Mouse (Mus musculus): ENCODE results near the gene Rbfox1. TPM values are rescaled to one million over a fixed set of nuclear protein-coding genes. Genes with fewer than 3 reads are reported as not detected.

The Rbfox1 gene
- polyA plus RNA-seq, 1 experiment = 5.6 TPM

DNA sequence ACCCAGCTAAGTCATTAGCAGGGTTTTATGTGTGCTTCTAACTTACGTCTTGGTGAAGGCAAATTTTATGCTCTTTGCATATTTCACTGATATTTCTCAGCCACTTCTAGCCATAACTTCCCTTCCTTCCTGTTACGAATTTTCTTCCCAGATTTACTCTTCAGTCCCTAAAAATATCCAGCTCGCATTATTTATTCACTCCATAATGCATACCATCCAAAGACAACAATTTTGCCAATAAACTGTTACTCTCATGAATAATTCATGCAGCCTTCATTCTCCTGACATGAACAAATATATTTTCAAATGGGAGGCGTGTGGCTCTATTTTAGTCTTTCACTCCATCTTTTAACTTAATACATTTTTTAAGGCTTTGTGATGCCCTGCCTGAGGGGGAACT, 1029.4 kb downstream of the Rbfox1 start:
- Histone ChIP-seq H3K4me1 (replicated peaks; ENCODE audit: control insufficient read depth, insufficient read depth, low read length) (no peaks in the 10 kb centered on the region), H3K36me3 (ENCODE audit: control insufficient read depth, insufficient read depth, low read length) (no peaks in the 10 kb centered on the region), H3K27me3 (ENCODE audit: control insufficient read depth, insufficient read depth, low read length) (no peaks in the 10 kb centered on the region), H3K27ac (ENCODE audit: control insufficient read depth, insufficient read depth, low read length) (no peak overlapping the region), H3K4me3 (ENCODE audit: control insufficient read depth, insufficient read depth, low read length) (no peak overlapping the region)
- TF ChIP-seq CTCF (IDR thresholded peaks at IDR 0.05; ENCODE audit: borderline replicate concordance, control insufficient read depth, extremely low read depth, insufficient read depth, low read length, poor library complexity) = no peak
- no peak for TF ChIP-seq POLR2A (IDR thresholded peaks at IDR 0.05; ENCODE audit: control insufficient read depth, extremely low read depth, insufficient read depth, low read length, poor library complexity)
- WGBS = 86% methylated on average over 4 of the region's 4 CpGs
- no peak for DNase-seq

DNA sequence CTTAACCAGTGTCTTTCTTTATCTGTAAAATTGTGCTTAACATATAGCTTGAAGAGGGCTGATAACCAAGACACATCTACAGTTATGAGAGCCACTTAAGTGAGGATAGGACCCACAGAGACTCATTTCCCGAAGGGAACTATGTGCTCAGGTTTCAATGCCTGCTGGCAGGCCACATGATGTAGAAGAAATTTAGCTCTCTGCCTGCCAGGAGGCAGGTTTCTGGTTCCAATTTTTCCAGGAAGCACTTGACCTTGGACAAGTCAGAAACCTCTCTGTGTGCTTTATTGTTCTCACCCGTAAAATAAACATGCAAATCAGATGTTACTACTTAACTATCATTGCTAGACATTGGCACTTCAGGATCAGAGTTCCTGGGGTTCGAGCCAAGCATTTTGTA, 1033.5 kb downstream of the Rbfox1 start:
- H3K4me3 ChIP-seq (ENCODE audit: control insufficient read depth, insufficient read depth, low read length) = no peak overlapping the region
- TF ChIP-seq CTCF (IDR thresholded peaks at IDR 0.05; ENCODE audit: borderline replicate concordance, control insufficient read depth, extremely low read depth, insufficient read depth, low read length, poor library complexity) (no peak), POLR2A (IDR thresholded peaks at IDR 0.05; ENCODE audit: control insufficient read depth, extremely low read depth, insufficient read depth, low read length, poor library complexity) (no peak)
- no peak for DNase-seq
- 58% methylated on average over 3 of the region's 3 CpGs for WGBS
- H3K27me3 ChIP-seq (ENCODE audit: control insufficient read depth, insufficient read depth, low read length) = no peaks in the 10 kb centered on the region
- no peaks in the 10 kb centered on the region for H3K4me1 ChIP-seq (replicated peaks; ENCODE audit: control insufficient read depth, insufficient read depth, low read length)
- H3K36me3 ChIP-seq (ENCODE audit: control insufficient read depth, insufficient read depth, low read length) = no peaks in the 10 kb centered on the region
- no peak overlapping the region for H3K27ac ChIP-seq (ENCODE audit: control insufficient read depth, insufficient read depth, low read length)

DNA sequence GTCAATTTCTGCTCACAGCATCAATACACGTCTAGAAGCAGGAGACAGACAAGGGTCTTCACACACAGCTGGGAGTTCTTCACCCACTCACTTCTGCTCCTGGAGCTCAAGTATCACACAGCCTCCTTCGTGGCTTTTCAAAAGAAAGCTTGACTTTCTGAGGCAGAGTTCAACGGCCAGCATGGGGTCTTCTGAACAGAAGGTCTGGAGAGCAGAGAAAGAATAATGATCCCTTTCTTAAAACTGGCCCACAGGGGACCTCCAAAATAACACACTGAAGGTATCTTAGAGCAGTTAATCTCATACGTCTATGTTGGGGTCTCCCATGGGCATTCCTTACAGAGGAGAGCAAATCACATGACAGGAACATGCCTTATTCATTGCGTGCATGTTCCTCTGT, 1034.5 kb downstream of the Rbfox1 start:
- Histone ChIP-seq H3K4me3 (ENCODE audit: control insufficient read depth, insufficient read depth, low read length) (no peak overlapping the region), H3K36me3 (ENCODE audit: control insufficient read depth, insufficient read depth, low read length) (no peaks in the 10 kb centered on the region), H3K27me3 (ENCODE audit: control insufficient read depth, insufficient read depth, low read length) (no peaks in the 10 kb centered on the region), H3K27ac (ENCODE audit: control insufficient read depth, insufficient read depth, low read length) (no peak overlapping the region), H3K4me1 (replicated peaks; ENCODE audit: control insufficient read depth, insufficient read depth, low read length) (no peaks in the 10 kb centered on the region)
- WGBS = 58% methylated on average over 5 of the region's 5 CpGs
- DNase-seq = no peak
- TF ChIP-seq POLR2A (IDR thresholded peaks at IDR 0.05; ENCODE audit: control insufficient read depth, extremely low read depth, insufficient read depth, low read length, poor library complexity) (no peak), CTCF (IDR thresholded peaks at IDR 0.05; ENCODE audit: borderline replicate concordance, control insufficient read depth, extremely low read depth, insufficient read depth, low read length, poor library complexity) (no peak)

DNA sequence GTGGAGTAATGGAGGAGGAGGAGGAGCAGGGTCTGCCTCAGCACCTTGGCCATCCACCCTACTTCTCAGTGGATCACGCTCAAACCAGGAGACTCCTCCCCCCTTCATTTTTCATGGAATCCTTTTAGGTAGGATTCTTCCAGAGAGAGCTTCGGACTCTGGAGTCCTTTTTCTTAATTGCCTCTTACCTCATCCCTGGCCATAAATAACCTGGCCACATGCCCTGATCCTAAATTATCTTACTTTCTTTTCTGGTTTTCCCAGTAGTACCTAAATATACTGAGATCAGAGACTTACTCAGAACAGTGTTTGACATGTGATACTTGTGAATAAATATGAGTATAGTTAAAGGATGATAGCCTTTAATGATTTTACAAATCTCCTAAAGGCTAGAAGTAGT, 1042.5 kb downstream of the Rbfox1 start:
- TF ChIP-seq CTCF (IDR thresholded peaks at IDR 0.05; ENCODE audit: borderline replicate concordance, control insufficient read depth, extremely low read depth, insufficient read depth, low read length, poor library complexity) (no peak), POLR2A (IDR thresholded peaks at IDR 0.05; ENCODE audit: control insufficient read depth, extremely low read depth, insufficient read depth, low read length, poor library complexity) (no peak)
- no peaks in the 10 kb centered on the region for H3K27me3 ChIP-seq (ENCODE audit: control insufficient read depth, insufficient read depth, low read length)
- no peaks in the 10 kb centered on the region for H3K4me1 ChIP-seq (replicated peaks; ENCODE audit: control insufficient read depth, insufficient read depth, low read length)
- DNase-seq = no peak
- 81% methylated on average over 2 of the region's 2 CpGs for WGBS
- H3K36me3 ChIP-seq (ENCODE audit: control insufficient read depth, insufficient read depth, low read length) = no peaks in the 10 kb centered on the region
- H3K27ac ChIP-seq (ENCODE audit: control insufficient read depth, insufficient read depth, low read length) = no peak overlapping the region
- H3K4me3 ChIP-seq (ENCODE audit: control insufficient read depth, insufficient read depth, low read length) = no peak overlapping the region

DNA sequence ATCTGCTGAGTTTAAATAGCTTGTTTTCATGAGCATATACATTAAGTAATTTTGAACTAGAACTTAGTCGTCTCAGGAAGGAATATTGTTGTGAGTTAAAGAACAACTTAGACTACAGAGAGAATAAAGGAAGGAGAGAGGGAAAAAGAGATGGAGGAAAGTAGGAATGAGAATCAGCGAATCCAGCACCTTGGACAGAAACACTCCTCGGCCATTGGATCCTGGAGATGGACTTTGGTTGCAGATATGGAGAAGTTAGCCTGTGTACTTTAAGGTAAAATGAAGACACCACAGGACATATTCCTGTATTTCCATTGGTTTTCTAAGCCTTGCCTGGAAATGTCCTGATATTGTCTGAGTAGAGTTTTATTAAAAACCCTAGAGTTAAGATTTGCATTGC, 1045.6 kb downstream of the Rbfox1 start:
- Histone ChIP-seq H3K4me1 (replicated peaks; ENCODE audit: control insufficient read depth, insufficient read depth, low read length) (no peaks in the 10 kb centered on the region), H3K27ac (ENCODE audit: control insufficient read depth, insufficient read depth, low read length) (no peak overlapping the region), H3K4me3 (ENCODE audit: control insufficient read depth, insufficient read depth, low read length) (no peak overlapping the region), H3K36me3 (ENCODE audit: control insufficient read depth, insufficient read depth, low read length) (no peaks in the 10 kb centered on the region), H3K27me3 (ENCODE audit: control insufficient read depth, insufficient read depth, low read length) (no peaks in the 10 kb centered on the region)
- no peak for DNase-seq
- TF ChIP-seq CTCF (IDR thresholded peaks at IDR 0.05; ENCODE audit: borderline replicate concordance, control insufficient read depth, extremely low read depth, insufficient read depth, low read length, poor library complexity) = no peak
- no peak for TF ChIP-seq POLR2A (IDR thresholded peaks at IDR 0.05; ENCODE audit: control insufficient read depth, extremely low read depth, insufficient read depth, low read length, poor library complexity)
- WGBS = 64% methylated on average over 3 of the region's 3 CpGs

DNA sequence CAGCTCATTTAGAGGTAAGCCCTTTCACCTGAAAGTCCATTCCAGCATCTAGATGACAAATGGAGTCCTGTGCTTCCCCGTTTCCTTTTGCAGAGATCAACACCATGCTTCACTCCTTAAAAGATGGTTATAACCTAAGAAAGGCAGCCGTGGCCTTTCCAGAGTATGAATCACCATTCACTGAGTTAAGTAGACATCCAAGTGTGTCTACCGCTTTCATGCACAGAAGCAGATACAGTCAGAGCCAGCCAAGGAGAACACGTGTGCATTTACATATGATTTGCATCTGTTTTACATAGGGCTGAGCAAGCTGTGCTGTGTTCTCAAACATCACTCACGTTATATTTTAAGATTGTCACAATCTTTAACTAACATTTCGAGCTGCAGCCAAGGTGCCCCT, 1061.0 kb downstream of the Rbfox1 start:
- no peak for DNase-seq
- Histone ChIP-seq H3K4me1 (replicated peaks; ENCODE audit: control insufficient read depth, insufficient read depth, low read length) (no peaks in the 10 kb centered on the region), H3K27me3 (ENCODE audit: control insufficient read depth, insufficient read depth, low read length) (no peaks in the 10 kb centered on the region), H3K4me3 (ENCODE audit: control insufficient read depth, insufficient read depth, low read length) (no peak overlapping the region), H3K27ac (ENCODE audit: control insufficient read depth, insufficient read depth, low read length) (no peak overlapping the region), H3K36me3 (ENCODE audit: control insufficient read depth, insufficient read depth, low read length) (no peaks in the 10 kb centered on the region)
- TF ChIP-seq POLR2A (IDR thresholded peaks at IDR 0.05; ENCODE audit: control insufficient read depth, extremely low read depth, insufficient read depth, low read length, poor library complexity) (no peak), CTCF (IDR thresholded peaks at IDR 0.05; ENCODE audit: borderline replicate concordance, control insufficient read depth, extremely low read depth, insufficient read depth, low read length, poor library complexity) (no peak)
- WGBS = 86% methylated on average over 6 of the region's 6 CpGs

DNA sequence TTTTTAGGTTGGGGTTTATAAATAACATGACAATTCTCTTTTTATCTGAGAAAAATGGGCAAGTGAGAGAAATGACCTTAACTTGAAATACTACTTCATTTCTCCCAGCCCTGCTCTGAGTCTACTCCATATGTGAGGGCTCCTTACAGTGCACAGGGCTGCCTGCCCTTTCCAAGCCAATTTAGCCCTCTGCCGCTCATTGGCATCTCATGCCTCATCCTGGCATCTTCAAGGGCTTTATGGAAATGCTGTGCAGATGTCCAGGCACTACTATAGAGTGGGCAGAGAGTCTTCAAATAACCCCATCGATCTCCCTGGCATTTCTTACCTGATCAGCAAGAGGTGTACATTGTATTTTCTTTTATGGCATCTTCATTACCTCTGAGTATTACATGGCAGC, 1064.5 kb downstream of the Rbfox1 start:
- Histone ChIP-seq H3K4me1 (replicated peaks; ENCODE audit: control insufficient read depth, insufficient read depth, low read length) (no peaks in the 10 kb centered on the region), H3K4me3 (ENCODE audit: control insufficient read depth, insufficient read depth, low read length) (no peak overlapping the region), H3K27ac (ENCODE audit: control insufficient read depth, insufficient read depth, low read length) (no peak overlapping the region), H3K27me3 (ENCODE audit: control insufficient read depth, insufficient read depth, low read length) (no peaks in the 10 kb centered on the region), H3K36me3 (ENCODE audit: control insufficient read depth, insufficient read depth, low read length) (no peaks in the 10 kb centered on the region)
- TF ChIP-seq CTCF (IDR thresholded peaks at IDR 0.05; ENCODE audit: borderline replicate concordance, control insufficient read depth, extremely low read depth, insufficient read depth, low read length, poor library complexity) = no peak
- no peak for TF ChIP-seq POLR2A (IDR thresholded peaks at IDR 0.05; ENCODE audit: control insufficient read depth, extremely low read depth, insufficient read depth, low read length, poor library complexity)
- DNase-seq = no peak
- WGBS = 82% methylated on average over 2 of the region's 2 CpGs

Data from thymus, adult 2 months (tissue).